Mouse (Mus musculus) cerebellum, postnatal 36 days (tissue): ENCODE results near the gene Ffar3.

Experiments used
- DNase-seq, 2 experiments: peaks; one replicate each; pipeline ENCODE4 v3.0.0; 2021 to 2022; ENCODE audit warnings: mixed read lengths in 2 of 2

Gene Ffar3

DNA sequence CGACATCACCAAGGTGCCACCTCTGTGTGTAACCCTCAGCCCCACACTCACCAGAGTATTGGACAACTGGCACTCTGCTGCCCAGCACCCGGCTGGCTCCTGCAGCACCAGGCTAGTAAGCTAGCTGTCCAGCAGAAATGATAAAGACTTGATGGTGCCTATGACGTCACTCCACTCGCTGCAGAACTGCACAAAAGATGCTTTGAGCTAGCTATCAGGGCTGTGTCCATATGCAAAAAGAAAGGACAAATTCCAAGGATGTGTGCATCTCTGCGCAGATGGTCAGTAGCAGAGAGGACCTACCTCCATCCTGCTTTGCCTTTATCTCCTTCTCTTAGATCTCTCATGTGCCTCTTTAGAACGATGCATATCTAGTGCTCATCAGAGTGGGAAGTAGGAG lies at the start of gene Ffar3:
Gene Ffar3, minus strand, starts transcription at position 101 of the 400 bp plus-strand sequence.
- DNase-seq, result no peak

DNA sequence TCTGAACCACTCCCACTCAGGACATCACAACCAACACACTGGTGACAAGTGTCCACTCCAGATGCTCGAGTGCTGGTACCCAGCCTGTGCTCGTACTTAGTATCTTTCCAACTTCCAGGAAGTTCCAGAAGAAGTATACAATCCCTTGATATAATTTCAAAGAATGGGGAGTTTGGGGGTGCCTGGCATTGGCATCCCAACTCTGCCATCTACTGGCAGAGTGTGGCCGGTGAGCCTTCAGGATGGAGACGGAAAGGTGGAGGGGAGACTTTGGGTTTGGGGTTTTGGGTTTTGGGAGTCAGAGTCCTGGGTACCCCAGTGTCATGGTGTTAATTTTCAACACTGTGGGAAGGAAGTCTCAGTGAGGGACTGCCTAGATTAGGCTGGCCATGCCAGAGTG lies 48.1 kb upstream of the Ffar3 start:
- DNase-seq, result no peak

DNA sequence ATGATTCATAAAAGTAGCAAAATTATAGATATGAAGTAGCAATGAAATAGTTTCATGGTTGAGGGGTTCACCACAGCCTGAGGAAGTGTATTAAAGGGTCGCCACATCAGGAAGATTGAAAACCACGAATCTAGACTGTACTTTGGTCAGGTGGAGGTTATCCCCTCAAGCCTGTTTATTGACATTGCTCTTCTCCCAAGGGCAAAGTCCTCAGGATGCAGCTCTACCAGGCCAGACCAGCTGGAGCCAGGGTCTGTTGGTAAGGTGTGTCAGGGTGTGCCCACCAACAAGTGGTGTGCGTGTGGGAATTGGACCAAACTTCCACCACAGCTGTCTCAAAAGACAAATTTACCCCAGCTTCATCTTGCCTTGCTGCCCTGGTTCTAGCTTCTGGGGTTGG lies 39.2 kb upstream of the Ffar3 start:
- no peak for DNase-seq

DNA sequence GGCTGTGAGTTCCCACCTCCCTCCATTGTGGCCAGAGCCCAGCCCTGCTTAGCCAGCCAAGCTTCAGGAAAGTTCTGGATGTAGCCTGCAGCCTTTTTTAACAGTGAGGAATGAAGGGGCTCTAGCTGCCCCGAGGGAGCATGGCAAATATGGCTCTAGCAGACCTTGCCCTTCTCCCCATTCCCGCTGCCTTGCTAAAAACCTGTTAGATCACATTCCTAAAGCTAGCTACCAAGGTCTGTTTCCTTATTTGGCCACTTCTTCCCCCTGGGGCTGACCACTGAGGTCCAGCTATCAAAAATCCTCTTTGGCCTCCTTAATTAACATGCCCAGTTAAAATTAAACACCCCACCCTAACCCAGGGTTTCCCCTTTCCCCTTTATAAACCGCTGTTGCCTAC lies 36.5 kb upstream of the Ffar3 start:
- DNase-seq, result no peak

DNA sequence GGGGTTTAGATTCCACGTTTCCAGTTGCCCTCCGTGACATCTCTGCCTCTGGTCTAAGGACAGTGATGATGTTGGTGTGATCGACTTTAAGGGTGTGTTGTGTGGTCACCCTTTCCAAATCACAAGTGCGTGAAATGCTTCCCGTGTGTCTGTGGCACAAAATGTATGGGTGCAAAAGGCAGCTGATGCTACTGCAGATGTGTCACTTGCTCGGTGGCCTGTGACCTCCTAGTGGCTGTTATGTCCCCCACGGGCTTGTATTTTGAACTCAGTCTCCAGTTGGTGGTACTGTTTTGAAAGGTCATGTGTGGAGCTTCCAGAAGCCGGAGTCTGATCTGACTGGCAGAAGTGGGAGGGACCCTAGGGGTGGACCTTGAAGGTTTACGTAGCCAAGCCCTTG lies 35.8 kb upstream of the Ffar3 start:
- DNase-seq, result no peak

DNA sequence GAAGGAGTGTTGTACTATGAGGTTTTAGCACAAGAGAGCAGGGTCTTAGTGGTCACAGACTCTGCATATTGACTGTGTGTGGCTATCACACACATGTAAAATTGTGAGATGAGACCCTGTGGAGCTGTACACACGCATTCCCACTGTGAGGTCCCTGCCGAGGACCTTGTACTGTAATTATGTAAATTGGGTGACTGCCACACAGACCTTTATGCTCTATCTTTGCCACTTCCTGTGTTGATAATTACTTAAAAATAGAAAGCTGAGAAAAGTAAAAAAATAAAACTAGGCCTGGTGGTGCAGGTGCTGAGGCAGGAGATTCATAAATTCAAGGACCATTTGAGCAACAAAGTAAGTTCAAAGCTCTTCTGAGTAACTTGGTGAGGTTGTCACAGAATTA lies 34.7 kb upstream of the Ffar3 start:
- no peak for DNase-seq

DNA sequence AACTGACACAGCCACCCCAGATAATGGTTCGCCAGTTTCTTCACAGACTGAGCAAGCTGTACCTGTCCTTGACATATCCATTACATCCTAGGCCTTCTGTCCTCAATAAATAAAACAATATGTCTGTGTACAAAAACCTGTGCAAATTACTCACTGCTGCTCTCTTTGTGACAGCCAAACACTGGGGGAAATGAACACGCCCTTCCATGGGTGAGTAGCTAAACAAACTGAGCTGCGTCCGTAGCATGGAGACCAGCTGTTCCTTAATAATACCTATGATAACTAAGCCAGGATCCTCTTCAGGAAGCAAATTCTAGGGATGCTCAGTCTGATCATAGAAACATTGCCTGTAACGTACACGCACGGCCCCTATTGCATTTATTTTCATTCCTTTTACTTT lies 32.8 kb upstream of the Ffar3 start:
- DNase-seq, result no peak

DNA sequence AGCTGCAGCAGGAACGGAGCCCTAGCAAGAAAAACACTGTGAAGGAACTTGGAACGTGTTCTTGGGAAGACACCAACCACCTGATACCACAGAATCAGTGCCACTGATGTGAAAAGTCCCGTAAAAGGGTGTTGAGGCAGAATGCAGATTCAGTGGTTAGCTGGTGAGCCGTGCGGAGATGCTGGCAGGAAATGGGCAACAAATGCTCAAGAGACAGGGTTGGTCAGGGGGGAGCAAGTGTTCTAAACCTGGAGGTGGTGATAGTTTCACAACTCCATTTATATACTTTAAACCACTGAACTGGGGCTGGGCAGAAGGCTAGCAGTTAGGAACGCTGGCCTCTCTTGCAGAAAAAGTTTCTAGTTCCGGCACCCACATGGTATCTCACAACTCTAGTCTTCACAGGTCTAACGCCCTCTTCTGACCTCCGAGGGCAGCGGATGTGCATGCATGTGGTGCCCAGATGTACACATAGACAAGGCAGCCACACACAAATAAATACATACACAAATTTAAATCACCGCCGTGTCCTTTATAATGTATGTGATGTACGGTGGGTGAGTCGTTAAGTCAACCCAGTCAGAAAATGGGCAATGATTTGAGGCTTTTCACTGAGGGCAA lies 31.7 kb upstream of the Ffar3 start:
- no peak for DNase-seq

DNA sequence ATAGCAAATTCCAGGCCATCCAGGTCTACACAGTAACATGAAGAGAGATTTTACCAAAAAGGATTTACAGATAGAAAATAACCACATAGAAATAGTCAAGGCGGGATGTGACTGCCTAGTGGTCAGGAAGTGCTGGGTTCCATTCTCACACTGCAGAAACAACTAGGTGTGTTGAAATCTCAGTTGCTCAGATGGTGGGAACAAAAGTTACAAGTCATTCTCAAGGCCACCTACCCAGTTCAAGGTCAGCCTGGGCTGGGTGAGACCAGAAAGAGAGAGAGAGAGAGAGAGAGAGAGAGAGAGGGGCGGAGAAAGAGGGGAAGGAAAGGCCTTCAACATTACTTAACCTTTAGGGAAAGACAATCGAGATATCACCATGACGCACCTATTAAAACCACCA lies 30.9 kb upstream of the Ffar3 start:
- DNase-seq, result no peak

DNA sequence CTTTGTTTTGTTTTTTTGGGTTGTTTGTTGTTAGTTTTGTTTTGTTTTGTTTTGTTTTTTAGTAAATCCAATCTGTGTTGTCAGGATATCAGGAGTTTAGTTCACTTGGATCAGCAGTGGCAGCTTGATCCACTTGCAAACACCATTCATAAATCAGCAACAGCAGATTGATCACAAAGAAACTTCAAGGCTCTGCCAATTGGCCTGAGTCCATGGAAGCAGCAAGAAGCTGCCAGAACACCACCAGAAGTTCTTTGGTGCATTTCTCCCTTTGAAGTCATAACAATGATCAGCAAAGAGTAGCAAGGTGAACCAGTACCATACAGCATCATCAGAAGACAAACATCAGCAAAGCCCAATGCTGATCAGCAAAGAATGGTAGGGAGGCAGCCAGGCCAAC lies 28.1 kb upstream of the Ffar3 start:
- no peak for DNase-seq

DNA sequence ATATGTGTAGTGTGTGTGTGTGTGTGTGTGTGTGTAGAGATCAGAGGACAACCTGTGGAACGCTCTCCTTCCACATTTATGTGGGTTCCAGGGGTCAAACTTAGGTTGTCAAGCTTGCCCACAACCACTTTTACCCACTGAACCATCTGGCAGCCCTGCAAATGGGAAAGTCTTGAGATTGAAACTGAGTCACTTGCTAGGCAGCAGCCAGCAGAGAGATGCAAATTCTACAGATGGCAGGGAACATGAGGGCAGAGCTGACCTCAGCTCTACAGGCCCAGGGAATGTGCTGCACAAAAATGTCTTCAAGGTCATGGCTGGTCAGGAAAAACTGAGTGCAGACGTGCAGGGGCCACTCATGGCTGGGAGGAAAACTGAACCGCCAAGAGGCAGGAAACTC lies 25.4 kb upstream of the Ffar3 start:
- DNase-seq, result no peak

DNA sequence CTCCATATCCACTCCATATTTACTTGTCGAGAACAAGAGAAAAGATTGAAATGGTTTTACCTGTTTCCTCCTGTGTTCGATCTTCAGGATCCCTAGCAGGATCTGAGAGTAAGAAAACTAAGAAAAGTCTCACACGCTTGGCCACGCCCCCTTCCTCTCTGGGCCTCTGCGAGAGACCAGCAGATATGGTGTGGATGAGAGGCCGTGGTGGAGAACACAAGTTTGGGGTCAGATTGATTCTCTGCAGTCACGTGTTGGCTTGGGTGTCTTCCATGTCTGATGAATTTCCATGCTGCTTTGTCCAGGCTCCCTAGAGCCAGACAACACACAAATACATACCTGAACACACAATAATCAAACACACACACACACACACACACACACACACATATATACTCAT lies 24.2 kb upstream of the Ffar3 start, which contains the start of gene Cd22:
Gene Cd22, minus strand, starts transcription at position 167 of the 400 bp plus-strand sequence.
- no peak for DNase-seq

DNA sequence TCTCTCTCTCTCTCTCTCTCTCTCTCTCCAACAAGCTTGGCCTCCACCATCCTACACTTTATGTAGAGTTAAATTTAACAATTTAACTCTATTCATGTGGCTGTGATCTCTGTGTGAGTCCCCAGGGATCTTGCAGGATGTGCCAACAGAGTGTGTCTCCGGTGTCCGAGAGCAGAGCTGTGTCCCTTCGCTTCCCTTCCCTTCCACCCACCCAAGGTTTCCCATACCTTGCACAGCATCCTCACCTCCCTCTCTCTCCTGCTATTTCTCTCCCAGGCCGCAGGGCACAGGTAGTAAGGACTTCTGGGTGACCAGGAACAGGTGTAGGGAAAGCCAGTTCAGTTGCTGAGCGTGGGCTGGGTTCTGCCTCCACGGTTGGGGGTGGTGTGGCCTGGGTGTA lies 23.0 kb upstream of the Ffar3 start:
- DNase-seq, result no peak

DNA sequence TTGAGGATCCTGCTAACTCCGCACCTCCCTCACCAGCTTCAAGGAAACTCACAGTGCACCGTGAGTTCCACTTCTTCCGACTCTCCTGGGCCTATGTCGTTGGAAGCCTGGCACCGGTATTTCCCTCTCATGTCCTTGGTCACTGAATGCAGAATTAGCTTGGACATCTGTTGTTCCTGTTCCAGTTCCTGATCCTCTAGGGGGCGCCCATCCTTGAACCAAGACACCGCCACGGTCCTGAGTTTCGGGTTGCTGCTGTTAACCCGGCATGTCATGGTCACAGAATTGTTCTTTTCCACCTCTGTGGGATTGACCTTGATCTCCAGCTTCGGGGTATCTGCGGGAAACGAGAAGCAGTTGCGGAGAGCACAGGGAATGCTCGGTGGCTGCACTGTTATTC lies 17.1 kb upstream of the Ffar3 start:
- peak; percentile 75 to 77 for DNase-seq

DNA sequence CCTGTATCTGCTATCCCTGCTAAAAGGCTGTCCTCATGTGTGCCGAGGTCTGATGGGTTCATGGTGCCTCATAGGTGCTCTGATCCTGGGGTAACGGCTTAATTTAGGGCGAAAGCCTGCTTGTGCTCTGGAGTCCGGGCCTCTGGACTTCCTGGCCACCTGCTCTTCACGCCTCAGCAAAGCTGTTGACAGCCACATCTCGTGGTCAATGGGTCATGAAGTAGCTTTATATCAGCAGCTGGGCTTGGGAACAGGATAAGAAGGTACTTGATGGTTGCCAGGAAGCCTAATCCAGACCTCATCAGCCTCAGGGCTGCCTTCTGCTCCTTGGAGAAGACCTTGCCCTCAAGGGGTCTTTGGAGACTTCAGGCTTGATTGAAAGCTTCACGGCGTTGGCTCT lies 7.4 kb upstream of the Ffar3 start:
- DNase-seq, result no peak

DNA sequence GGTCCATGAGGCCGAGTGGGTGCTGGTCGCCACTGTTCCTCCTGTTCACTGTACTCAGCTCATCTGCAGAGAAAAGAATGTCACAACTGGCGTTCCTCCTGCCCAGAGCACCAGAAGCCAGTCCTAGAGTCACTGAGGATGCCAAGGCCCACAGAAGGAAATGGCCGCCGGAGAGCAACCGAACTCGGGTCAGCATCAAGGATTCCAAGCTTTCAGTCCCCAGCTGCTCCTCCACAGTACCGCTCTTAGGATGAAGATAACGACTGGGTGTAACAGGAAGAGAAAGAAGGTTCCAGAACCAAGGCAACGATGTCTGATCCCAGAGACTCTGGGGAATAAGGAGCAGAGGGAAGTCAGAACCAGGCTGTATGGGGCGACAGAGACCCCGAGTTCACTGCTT lies 5.5 kb upstream of the Ffar3 start, which contains the start of gene Ffar1:
Gene Ffar1, minus strand, starts transcription at position 101 of the 400 bp plus-strand sequence.
- DNase-seq, result no peak

DNA sequence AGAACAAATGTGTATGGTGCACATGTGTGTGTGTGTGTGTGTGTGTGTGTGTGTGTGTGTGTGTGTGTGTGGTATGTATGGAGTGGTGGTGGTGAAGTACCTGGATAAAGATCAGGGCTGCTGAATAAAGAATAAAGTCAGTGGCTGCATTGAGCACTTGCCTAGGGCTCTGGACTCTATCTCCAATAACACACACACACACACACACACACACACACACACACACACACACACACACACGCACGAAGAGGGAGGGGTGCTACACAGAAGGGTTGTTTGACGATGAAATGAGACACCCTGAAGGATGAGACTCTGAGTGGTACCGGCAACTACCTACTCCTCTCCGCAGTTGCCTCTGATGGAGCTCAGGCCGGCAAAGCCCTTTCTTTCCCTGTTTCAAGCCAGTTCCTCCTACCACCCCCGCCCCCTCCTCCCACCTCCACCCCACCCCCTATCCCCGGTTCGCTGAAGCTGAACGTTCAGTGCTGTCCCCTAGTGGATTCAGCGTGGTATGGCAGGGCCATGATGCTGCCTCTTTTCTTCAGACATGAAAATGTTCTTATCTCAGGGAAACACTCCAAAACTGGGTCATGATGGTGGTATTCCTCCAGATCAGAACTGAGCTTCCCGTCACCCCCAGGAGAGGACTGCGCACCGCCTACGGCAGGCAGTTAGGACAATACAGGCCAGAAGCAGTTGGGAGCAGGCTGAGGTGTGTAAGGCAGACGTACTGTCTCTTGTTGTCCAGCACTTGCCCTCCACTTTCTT lies 3.8 kb upstream of the Ffar3 start:
- peak; percentile 45 to 48 for DNase-seq

DNA sequence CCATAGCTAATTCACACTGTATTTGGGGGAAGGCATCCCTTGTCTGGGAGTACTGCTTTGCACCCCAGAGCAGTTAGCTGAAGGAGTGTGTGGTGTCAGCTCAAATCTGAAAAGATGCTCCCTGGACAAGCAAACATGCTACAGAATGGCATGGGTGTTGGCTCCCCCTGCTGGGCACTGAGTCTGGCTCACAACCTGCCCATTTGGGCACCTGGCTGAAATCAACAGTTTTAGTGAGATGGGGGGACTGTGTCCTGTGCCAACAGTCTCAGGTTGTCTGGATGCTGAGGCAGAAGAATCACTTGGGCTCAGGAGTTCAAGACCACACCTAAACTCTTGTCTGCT lies 3.3 kb upstream of the Ffar3 start:
- peak; percentile 60 to 62 for DNase-seq

DNA sequence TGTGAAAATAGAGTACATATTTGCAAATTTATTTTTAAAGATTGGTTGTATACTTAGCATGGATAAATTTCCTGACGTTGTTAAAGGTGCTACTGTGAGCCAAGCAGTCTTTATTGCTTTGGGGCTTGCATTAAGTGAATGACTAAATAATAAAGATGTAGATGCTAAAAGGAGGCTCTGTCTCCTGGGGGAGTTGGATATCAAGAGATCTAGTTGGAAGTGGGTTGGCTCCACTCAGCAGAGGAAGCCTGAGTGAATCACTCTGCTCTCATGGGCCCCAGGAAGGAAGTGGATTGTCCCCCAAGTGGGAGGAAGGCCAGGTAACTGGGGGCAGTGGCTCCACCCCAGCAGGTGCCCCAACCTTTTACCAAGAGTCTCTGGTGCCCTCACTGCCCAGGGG lies 1.8 kb upstream of the Ffar3 start:
- DNase-seq, result no peak

DNA sequence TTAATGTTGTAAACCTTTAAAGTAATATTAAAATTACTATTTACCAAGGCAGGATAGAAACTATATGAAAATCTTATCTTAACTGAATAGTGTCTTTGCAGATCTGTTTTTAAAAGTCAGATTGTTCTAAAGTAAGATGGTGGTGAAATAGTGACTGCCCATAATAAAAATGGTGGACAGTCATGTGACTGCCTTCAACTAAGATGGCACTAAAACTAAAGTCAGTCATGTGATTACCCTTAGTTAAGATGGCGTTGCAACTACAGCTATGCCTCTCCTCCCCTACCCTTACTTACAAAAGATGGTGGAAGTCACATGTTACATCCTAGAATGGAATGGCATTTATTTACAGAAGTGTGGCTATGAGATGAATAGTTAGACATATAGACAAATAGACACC lies 4.6 kb downstream of the Ffar3 start:
- DNase-seq, result no peak

DNA sequence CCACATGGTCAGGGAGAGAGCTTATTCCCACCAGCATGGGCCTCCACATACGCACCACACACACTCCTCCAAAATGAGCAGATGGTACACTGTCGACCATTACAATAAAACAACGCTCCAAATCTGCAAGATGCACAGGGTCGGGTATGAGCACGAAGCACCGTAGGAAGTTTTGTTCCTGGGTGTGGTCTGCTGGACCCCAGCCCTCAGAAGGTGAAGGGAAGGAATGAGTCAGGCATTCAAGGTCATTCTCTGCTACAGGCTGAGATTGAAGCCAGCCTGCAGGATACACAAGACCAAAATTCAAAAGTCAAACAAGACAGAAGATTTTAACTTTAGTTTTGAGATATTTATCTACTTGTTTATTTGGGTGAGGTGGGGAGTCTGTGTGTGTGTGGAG lies 8.0 kb downstream of the Ffar3 start:
- DNase-seq, result no peak

DNA sequence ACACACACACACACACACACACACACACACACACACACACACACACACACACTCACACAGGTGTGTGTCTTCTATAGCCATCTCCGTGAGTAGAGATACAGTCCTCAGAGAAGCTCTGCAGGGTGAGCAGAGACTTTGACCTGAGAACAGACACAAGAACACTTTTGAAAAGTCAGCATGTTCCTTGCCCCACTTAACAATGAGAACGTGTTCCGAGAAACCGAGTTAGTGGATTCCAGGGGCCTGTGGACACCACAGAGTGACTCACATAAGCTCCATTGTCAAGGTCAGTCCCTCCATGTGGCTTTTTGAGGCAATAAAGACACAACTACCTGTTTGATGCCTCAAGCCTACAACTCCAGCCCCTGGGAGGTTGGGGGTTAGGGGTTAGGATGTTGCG lies 8.6 kb downstream of the Ffar3 start:
- no peak for DNase-seq

DNA sequence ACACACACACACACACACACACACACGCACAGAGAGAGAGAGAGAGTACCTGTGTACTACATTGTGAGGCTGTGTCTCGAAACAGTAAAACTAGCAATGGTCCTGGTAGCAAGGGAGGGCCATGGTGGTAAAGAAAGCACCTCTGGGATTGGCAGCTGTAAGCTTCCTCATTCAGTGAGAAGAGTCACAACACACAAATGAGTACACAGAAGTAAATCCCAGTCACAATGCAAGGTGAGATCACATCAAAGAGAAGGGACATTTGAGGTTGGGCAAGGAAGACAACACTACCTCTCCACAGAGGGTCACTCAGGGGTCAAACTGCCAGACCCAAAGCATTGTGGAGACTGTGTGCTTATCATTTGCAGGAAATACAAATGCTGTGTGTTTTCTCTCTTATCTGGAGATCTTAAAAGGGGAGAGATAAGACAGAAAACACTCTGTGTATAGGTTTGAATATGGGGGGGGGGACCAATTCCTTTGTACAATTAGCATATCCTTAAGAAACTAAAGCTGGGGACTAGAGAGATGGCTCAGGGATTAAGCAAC lies 9.4 kb downstream of the Ffar3 start:
- DNase-seq, result no peak

DNA sequence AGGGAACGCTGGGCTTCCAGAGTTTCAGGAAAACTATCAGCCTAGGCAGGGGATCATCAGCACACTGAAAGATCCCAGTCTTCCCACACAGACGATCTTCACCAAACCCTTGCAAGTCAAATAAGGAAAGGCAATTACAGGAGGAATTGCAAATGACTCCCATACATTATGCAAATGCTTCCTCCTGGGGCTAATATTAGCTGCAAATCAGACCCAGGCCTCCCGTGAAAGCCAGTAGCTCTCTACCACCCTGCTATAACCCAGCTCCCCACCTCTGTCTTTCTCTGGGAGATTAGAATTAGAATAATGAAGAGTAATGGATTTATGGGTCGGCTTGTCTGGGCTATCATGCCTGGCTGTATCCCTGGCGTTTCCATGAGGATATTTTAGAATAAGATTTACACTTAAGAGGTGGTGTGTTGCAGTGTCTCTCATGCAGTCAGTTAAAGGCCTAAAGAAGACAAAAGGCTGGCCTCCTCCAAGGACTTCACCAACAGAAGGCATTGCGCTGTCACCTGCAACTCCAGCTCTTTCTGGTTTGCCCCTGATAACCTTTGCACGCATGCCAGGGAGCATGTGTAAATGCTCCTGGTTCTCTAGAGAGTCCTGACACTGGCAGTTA lies 11.2 kb downstream of the Ffar3 start:
- no peak for DNase-seq
